Mouse (Mus musculus) c-Kit-negative CD71-positive TER-119-positive erythroid progenitor cells, embryonic 14.5 days (primary cell): ENCODE results near the gene Itga6.

Source experiments
- DNase-seq: peaks from one replicate; pipeline ENCODE4 v3.0.0-alpha.2; 2013; ENCODE audit warnings: low read depth, low spot score

The Itga6 gene

DNA sequence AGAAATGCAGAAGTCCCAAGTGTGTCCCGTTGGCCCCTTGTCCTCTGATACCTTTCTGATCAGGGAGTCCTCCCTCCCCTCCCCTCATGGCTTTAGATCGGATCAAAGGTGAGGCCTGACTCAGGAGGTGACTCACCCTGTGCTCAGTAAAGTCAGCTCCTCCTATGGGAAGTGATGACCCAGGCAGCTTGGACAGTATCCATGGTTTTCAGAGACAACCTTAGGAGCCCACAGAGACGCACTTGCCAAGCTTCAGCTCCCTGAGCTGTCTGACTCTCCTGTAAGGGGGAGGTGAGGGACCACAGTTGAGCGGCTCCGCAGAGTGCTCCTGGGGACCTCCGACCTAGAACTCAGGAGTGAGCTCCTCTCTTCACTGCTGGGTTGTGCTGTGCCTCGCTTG lies 56.3 kb downstream of the Itga6 start:
- DNase-seq: no peak

DNA sequence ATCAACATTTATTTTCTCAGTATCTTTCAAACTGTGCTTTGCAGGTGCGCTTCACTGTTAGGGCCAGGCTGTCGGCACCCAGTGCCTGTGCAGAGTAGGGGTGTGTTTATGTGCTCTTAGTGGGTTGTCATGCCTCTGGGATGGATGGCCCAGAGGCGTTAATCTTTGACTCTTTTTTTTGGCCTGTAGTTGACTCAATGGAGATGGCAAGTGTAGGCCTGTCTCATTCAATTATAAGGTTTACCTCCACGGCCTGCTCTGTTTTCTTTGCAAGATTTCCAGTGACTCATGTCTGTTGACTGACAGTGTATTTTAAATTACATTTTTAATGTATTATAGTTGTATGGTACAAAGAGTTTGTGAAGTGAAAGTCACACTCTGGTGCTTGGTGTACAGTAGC lies 56.7 kb downstream of the Itga6 start:
- no peak for DNase-seq

DNA sequence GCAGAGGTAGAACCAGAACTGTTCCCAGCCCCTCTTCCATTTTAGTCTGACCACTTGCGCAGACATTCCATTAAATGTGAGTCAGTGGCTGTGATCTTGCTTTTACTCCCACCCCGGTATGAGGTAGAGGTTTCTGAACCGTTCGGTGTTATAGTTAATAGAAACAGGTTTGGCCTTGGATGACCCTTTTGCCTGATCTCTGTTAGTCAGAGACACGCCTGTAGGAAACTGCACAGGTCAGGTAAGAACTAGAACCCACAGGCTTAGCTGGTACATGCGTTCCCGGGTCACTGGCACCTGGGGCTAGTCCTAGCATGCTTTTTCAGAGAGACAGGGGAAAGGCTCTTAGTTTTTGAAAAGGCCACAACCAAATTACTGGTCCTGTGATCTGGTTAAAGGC lies 59.7 kb downstream of the Itga6 start:
- no peak for DNase-seq

DNA sequence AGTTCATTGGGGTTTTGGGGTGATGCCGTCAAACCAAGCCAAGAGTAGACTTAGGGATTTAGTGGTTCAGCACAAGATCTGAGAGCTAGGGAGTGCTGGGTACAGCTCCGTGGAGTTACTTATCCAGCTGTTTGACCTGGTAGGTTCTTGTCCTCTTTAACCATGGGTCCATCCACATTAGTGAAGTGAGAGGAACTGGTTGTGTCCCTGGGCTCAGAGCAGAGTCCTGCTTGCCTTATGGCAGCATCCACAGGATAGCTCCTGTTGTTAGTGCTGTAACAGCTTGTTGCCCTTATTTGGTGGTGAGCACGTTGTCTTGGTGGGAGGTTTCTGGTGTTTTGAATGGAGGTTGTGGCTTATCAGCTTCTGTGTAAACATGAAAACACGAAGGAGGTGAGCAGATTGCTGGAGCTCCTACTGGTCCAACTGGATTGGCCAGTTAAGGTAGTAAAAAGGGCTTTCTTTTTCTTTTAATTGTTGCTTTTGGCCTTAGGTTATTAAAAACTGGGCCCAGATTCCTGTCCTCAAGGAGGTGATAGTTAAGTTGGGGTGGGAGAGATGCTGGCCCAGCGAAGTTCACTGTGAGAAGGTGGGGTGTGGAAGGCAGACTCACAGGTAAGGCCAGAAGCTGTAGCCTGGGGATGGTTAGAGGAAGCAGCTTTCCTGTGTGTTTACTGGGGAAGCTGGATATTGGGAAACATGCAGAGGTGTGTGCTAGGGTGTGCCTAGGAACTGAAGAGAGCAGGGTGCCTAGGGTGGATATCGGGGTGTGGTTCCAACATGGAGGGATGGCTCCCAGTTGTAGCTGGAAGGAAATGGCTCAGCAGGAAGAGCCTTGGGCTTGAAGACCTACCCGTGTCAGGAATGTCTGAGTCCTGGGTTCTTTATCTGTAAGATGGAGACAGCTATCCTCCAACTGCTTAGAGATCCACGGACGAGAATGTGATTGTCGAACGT lies 60.5 kb downstream of the Itga6 start:
- DNase-seq: no peak

DNA sequence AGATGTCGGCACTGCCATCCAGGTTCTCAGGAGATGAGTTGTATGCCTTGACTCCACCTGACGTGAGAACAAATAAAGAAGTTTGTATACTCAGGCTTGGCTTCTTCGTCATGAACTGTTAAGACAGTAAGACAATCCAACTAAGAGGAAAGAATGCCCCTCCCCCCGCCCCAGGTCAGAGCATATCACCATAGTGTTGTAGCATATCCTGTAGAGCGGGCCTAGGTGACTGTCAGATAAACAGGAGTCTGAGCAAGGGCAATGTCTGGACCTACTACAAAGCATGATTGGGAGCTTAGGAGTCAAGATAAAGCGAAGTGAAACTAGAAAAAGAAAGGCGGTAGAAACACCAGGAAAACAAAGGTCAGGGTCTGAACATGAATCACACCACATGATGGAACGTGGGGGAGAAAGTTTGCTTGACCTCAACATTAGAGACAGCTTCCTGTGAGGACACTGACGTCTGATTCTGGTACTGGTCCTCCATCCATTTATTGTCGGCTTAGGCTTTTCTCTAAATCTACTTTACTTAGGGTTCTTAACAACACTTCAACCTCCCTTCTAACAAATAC lies 64.0 kb downstream of the Itga6 start:
- DNase-seq: no peak

DNA sequence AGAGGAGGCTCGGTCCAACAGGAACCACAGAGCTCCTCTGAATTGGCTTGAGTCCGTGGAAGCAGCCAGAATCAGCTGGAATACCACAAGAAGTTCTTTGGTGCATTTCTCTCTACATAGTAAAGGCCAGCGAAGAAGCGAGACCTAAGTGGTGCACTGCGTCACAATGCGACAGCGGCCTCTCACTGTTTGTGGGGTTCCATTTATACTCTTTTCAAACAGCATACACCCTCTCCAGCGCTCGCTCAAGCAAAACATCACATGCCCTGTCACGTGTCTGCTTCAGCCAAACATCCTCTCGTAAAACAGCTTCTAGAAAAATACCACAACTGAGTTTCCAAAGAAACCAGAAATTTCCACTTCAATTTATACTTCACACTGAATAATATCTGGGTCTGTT lies 64.6 kb downstream of the Itga6 start:
- DNase-seq: no peak

DNA sequence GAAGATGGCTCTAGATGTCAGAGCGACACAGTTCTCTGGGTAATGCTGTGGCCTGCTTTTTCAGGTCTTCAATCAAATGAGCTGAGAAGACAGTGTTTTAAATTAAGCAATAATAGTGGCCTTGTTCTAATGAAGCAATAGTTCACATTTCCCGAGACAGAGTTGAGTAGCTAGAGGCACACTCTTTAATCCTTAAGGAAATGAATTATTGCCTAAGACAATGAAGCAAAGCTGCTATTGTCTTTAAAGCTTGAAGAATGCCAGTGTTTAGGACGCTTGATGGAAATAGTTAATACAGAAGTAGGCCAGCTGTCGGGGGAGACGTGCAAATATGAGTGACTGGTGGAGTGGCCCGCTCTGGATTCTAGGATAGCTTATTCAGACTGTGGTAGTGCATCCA lies 65.5 kb downstream of the Itga6 start:
- no peak for DNase-seq

DNA sequence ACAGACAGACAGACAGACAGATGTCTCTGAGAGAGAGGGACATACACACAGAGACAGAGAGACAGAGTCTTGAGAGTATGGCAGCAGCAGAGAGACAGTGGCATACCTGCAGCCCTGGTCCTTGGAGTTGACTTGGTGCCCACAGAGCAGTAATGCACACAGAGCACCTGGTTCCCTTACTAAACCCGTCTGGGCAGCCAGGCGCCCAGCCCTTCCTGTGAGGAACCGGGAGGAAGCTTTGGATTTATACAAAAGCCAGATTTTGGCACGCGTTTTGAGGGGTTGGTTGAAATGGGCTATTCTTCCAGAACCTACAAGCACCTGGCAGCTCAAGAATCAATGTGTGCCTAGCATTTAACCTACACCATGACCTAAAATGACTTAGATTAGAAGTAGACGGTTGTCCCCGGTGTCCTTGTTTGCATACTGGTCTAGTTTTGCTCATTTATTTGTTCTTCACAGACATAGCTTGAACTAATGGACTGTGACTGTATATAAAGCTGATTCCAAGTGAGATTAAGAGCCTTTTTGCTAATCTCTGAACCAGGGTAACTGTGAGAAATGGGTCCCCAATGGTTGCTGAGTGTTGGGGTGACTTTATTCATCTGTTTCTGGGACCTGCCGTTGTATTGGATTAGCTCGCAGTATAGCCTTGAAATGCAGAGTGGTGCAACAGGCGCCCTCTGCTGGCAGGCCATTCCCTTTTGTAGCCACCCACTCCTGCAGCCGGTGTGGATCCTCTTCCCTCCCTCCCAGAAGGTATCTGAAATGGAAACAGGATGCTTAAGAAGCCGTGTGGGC lies 67.0 kb downstream of the Itga6 start:
- DNase-seq: peak; percentile 9

DNA sequence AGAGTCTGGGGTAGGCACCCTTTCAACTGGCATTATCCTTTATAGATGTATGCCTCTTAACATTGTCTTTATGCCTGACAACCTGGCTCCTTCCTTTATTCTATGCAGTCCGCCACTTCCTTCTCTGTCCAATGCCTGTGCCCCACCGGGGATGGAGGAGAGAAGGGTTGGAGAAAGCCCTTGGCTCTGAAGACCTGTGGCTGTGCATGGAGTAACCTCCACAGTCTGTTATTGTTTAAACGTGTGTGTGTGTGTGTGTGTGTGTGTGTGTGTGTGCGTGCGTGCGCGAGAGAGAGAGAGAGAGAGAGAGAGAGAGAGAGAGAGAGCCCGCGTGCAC lies 67.6 kb downstream of the Itga6 start:
- no peak for DNase-seq

DNA sequence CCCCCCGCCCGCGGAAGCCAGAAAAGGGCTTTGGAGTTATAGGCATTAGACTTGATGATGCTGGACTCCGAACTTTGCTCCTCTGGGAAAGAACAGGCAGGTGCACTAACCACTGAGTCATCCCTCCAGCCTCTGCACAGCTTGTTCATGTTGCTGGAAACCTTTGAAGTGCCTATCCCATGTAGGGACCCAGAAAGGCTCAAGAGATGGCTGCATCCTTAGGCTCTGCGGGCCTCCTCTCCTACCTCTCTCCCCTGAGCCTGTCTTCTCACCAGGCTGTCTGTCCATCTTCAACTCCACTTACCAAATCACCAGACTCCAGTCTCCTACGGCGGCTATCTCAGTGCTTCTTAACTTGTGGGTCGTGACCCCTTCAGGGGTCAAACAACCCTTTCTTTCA lies 68.0 kb downstream of the Itga6 start:
- no peak for DNase-seq

DNA sequence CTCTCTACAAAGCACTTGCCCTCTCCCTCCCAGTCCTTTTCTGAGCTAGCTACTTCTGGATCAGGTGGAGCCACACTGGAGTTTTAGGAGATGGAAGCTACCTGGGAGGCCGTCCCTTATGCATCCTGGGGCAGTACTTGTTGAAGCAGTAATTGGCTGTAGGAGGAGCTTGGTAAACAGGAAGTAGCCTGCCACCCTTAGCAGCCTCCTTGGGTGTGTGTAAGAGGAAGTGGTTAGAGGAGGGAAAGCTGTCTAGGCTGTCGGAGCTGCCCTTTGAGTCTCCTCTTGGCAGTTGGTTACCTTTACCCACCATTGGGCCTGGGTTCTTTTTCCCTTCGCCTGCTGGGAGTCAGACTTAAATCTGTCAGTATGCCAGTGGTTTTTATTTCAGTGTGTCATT lies 68.6 kb downstream of the Itga6 start:
- no peak for DNase-seq

DNA sequence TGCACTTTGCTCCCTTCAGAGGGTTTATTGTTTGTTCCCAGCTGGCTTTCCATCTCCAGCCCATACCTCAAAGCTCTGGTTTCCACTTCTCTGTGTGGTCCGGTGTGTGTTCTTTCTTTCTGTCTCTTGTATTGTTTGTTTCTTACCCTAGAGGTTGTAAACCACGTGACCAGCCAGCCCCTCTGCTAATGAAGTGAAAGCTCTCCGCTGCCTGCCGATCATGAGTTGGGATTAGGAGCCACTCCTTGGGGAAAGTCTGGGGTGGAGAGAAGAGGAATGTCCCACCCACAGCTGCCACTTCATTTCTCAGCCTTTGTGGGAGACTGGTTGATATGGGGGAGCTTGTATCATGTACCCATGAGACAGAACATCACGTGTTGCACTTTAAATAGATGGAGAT lies 69.9 kb downstream of the Itga6 start:
- DNase-seq: no peak

DNA sequence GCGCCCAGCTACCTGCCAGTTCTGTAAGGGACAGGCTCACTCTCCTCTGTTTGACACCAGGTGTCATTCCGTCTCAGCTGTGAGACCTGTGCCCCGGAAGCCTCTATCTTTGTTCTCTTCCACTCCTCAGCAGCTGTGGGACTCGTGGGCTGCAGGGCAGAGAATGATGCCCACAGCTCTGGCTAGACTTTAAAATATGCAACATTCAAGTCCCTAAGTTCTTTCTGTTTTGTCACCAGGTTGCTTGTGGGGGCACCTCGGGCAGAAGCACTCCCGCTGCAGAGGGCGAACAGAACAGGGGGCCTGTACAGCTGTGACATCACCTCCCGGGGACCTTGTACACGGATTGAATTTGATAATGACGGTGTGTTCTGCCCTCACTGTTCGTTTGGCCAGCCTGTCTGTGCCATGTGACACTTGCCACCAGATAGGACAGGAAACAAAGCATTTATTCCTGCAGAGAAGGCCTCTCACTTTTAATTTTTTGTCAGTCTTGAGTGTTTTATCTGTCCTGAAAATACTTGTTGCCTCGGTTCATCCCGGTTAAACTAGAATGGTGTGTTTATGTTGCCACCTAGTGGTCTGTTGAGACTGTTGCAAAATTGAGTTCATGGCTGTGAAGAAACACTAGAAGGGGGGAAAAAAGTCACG lies 71.1 kb downstream of the Itga6 start:
- DNase-seq: peak; percentile 9

DNA sequence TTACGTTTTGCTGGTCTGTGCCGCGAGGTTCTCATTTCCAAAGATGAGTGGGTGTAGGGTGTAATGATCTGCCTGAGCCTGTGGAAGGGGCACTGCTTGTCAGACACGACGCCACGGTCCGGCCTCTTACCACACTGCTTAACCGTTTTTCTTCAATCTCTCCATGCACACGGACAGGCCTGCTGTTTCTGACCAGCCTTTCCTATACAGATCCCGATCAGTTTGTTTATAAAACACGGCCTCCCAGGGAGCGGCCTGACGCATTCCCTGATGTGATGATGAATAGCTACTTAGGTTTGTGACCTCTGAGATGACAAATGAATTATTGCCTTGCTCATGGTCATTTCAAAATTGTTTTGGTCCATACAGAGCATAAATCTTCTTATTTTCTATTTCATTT lies 78.7 kb downstream of the Itga6 start:
- DNase-seq: no peak

DNA sequence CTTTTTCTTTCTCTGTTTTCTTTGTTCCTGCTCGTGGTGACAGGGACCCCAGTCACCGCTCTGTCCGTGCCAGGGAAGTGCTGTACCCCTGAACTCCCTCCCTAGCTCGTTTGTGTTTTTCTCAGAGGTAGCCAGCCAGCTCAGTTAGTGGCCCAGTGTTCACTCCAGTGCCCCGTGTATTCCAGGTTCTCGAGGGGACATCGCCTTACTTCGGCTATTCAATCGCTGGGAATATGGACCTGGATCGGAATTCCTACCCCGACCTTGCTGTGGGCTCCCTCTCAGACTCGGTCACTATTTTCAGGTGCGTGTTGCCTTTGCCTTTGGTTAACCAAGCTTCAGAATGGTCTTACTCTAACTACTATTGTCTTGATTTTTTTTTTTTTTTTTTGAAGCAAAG lies 82.3 kb downstream of the Itga6 start:
- no peak for DNase-seq

DNA sequence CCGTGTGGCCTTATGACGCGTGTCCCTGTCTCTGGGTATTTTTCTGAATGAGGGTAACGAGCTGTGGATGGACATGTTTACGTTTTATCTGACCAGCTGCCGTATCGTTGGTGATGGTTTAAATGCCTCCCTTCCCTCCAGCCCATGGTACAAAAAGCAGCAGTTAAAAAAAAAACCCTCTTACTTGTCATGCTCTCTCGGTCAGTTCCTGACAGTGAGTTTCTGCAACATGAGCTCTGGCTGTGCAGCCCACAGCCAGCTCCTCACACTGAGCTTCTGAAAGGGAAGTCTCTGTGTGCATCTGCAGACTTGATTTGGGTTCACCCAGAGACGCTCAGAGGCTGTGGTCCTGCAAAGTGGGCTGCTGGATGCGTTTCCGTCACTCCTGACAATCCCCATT lies 83.5 kb downstream of the Itga6 start:
- no peak for DNase-seq

DNA sequence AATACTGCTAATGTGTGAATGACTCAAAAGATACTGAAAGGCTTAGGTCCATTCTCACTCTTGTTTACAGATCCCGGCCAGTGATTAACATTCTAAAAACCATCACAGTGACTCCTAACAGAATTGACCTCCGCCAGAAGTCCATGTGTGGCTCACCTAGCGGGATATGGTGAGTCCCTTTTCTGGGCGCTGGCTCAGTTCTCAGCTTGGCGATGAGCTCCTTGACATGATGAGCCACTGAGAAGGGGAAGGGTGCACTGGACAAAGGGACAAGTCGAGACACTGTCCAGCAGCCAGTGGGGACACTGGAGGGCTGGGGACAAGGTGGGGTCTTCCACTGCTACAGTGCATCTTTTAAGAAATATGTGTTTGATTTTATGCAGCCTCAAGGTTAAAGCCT lies 88.2 kb downstream of the Itga6 start:
- no peak for DNase-seq

DNA sequence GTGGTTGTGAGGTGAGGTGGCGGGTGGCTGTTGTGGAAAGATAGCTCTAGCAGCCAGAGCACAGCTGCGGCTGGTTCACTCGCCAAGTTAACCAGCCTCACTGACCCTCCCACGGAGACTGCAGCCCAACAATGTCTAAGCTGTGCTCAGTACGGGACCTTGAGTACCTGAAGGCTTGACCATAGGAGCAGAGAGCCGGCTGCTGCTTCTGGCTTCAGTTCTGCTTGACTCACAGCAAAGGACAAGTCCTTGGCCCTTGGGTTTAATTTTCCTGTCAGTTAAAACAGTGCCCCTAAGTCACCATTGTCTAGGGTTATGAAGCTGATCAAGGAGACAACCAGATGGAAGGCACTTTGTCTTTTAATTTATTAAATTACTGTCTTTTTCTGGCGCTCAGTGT lies 89.0 kb downstream of the Itga6 start:
- no peak for DNase-seq

DNA sequence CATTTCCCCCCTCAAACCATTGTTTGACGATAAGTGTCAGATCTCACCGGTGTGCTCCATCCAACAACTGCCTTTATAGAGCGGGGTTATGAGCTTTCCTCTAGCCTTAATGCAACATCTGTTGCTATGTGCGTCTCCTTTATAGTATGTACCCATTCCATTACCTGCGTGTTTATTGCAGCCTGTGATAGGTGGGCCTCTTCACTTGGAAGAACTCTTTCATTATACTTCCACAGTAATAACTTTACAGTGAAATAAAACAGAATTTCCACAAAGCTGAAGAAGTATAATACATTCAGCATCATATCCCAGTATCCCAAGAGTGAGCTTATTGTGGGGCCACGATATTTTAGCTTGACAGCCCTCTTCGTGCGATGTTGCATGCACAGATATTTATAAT lies 90.1 kb downstream of the Itga6 start:
- DNase-seq: no peak

DNA sequence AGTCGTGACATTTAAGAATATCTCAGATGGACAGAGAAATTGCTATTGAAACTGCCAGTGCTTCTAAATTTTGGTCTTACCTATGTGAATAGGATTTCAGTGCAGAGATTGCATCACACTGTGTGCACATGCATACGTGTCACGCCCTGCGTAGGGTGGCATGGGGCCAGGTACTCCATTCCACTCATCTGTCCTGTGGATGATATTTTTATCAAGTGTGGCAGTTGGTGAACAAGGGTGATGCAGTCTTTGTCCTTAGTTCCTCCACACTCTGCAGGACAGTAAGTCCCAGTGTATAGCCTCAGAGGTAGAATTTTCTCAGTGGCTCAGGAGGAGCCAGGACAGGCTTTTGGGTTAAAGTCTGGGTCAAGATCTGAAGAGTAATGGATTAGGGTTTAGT lies 90.8 kb downstream of the Itga6 start:
- no peak for DNase-seq

DNA sequence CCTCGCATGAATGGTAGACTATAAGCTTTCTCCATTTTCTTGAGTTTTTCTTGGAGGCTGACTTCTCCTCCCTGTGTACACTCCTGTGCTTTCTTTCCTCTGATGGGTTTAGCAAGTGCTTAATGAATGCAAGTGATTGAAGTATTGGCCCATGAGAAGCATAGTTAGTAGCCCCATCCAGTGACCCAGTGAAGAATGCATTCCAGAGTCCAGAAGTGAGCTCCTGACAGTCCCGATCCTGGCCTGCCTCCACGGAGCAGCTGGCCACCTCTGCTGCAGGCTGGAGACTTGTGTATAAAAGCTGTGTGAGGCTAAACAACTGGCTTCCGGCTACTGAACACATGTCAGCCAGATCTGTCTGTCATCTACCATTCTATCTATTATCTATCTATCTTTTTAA lies 91.8 kb downstream of the Itga6 start:
- DNase-seq: no peak

DNA sequence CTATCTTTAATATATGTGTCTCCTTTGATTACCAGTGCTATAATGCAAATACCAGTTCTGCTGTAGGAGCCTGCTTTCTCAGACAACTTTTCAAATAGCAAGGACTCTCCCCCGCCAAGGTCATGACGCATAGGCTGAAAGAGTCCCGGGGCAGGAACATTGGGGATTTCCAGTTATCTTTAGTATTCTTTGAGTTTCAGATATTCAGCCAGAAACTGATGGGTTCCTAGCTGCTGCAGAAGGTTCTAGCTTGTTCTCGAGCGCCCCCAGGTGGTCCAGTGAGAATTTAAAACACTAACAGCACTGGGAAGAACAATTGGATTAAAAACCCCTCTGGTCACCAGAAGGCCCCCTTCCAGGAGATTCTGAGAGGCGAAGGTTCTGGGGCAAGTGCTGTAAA lies 92.4 kb downstream of the Itga6 start:
- peak; percentile 17 for DNase-seq
